Mouse (Mus musculus): ENCODE data around the gene Slc9b2.

Slc9b2 gene

GRCm38 (mm10) chr3:135307411-135308259, at the start of gene Slc9b2:
Gene Slc9b2 (plus strand): TSS chr3:135307700.
- DNase-seq (ENCODE audit: low read depth, low spot score): no peak

GRCm38 (mm10) chr3:135258919-135259318, 48.6 kb upstream of the Slc9b2 start:
- no peak for DNase-seq (ENCODE audit: low read depth, low spot score)

GRCm38 (mm10) chr3:135260233-135260632, 47.3 kb upstream of the Slc9b2 start:
- DNase-seq (ENCODE audit: low read depth, low spot score): no peak

GRCm38 (mm10) chr3:135268616-135269015, 38.9 kb upstream of the Slc9b2 start:
- DNase-seq (ENCODE audit: low read depth, low spot score): no peak

DNA sequence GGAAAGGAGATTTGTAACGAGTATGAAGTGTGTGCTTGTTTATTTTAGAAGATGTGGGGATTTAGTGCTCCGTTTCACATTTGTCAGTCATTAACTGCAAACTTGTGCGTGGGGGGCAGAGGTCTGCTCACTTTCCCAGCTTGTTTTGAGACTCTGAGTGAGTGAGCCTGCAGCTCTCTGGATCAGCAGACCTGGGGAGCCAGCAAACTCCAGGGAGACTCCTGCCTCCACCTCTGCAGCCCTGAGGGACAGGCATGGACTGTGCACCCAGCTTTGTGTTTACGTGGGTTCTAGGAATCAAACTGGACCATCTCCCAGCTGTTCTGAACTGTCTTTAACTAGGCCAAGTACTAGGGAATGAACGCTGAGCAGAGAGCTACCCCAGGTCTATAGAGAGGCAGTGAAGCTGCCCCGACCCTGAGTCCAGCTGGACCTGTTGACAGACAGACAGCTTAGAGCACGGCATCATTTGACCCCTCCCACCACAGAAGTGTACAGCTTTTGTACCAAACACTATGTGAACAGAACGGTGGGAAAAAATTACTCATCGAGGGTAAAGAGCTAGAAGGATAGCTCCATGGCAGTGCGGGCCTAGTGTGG, 38.0 kb upstream of the Slc9b2 start:
- no peak for DNase-seq (ENCODE audit: low read depth, low spot score)

DNA sequence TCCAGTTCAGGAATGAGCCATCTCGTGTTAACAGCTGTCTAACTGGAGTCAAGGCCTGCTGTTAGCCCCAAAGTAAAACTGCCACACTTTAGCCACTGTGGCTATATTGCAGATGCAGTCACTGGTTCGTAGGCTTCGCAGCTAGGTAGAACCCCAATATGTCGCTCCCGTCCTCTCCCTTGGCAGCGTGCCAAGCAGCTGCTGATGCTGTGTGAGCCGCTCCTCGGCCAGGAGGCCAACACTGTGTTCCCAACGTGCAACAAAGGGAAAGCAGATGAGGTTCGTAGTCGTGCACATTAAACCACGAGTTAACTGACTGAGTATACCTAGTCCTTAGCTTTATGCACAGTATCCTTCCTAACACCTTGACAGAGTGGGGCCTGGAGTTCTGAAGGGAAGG, 34.9 kb upstream of the Slc9b2 start:
- DNase-seq (ENCODE audit: low read depth, low spot score): no peak

GRCm38 (mm10) chr3:135273047-135273446, 34.5 kb upstream of the Slc9b2 start:
- no peak for DNase-seq (ENCODE audit: low read depth, low spot score)

- DNase-seq (ENCODE audit: low read depth, low spot score): no peak
These were observed 27.3 kb upstream of the Slc9b2 start for GRCm38 (mm10) chr3:135280160-135280559.

DNA sequence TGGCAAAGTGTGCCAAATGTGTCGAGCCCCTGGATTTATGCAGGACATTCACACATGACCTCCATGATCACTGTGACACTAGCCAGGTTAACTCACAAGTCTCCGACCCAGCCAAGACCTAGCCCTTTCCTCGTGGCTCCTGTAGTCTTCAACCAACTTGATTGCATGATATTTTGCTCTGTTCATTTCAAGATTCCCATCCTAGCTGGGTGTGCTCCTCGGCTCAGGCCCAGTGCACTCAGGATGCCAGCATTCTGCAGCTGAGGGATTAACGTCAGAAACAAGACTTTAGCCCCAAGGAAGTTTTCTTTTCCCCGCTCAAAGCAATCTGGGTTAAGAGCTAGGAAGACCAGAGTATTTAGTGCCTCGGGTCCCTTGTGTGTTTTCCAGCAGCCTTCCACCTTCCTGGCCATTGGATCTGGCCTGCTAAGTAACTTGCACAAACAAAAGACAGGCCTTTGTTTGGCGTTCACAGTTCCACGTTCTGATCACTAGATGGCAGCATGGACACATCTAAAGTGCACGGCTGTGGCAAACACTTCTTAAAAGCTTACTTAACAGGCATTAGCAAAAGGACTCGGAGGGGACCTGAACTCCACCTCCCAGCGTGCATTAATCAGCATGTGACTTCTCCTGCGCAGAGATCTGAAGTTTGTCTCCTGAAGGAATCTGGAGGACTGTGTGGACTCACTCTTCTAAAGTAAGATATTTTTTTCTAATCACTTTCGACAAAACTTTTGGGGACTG, 26.7 kb upstream of the Slc9b2 start, which contains the start of gene Bdh2:
TSS of gene Bdh2 (plus strand) at position 553 of the 747 bp plus-strand sequence.
- no peak for DNase-seq (ENCODE audit: low read depth, low spot score)

- no peak for DNase-seq (ENCODE audit: low read depth, low spot score)
These were observed 25.8 kb upstream of the Slc9b2 start for GRCm38 (mm10) chr3:135281701-135282100.

GRCm38 (mm10) chr3:135285256-135285655, 22.2 kb upstream of the Slc9b2 start:
- DNase-seq (ENCODE audit: low read depth, low spot score): no peak

GRCm38 (mm10) chr3:135285807-135286206, 21.7 kb upstream of the Slc9b2 start:
- DNase-seq (ENCODE audit: low read depth, low spot score): no peak

GRCm38 (mm10) chr3:135288138-135288750, 19.3 kb upstream of the Slc9b2 start:
- DNase-seq (ENCODE audit: low read depth, low spot score): no peak

GRCm38 (mm10) chr3:135289148-135289547, 18.4 kb upstream of the Slc9b2 start:
- DNase-seq (ENCODE audit: low read depth, low spot score): no peak

DNA sequence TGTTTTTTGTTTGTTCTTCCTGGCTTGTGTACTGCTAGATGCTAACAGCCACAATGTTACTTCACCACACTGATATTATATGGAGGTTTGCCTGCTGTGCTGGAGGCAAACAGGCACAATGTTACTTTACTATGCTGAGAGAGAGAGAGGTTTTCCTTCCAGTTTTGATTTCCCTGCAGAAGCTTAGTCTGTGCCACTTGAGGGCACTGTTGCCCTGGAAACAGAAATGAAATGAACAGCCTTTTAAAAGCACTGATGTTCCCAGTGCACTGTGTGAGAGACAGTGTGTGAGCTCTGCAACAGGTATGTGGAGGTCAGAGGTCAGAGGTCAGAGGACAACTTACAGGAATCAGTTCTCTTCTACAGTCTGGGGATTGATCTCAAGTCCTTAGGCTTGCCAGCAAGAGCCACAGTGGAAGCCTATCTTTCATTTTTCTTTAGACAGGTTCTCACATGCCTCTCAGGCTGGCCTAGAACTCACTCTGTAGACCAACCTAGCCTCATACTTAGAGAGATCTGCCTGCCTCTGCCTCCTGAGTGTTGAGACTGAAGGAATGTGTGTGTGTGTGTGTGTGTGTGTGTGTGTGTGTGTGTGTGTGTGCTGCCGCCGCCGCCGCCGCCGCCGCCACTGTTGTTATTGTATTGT, 17.1 kb upstream of the Slc9b2 start:
- no peak for DNase-seq (ENCODE audit: low read depth, low spot score)

- no peak for DNase-seq (ENCODE audit: low read depth, low spot score)
These were observed 13.8 kb upstream of the Slc9b2 start for GRCm38 (mm10) chr3:135293703-135294102.

DNA sequence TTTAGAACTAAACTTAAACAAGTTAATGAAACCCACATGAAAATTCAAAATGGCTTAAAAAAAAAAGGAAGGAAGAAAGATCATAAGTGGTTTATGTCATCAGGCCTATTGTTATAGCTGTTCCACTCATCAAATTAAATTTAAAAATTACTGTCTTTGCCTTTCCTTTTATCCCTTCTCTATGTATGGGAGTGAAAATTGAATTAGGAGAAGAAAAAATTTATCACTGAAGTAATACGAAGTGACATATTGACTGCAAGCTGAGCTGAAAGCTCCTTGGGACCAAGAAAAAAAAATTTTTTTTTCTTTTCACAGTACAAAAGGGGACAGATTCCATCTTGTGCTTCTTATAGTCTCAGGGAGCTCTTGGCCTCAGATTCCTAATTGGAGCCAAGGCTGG, 11.9 kb upstream of the Slc9b2 start:
- DNase-seq (ENCODE audit: low read depth, low spot score): no peak

- DNase-seq (ENCODE audit: low read depth, low spot score): no peak
These were observed 8.9 kb upstream of the Slc9b2 start for GRCm38 (mm10) chr3:135298560-135298959.

GRCm38 (mm10) chr3:135300081-135300480, 7.4 kb upstream of the Slc9b2 start:
- DNase-seq (ENCODE audit: low read depth, low spot score): no peak

GRCm38 (mm10) chr3:135304060-135304459, 3.4 kb upstream of the Slc9b2 start:
- no peak for DNase-seq (ENCODE audit: low read depth, low spot score)

GRCm38 (mm10) chr3:135304566-135304965, 2.9 kb upstream of the Slc9b2 start:
- DNase-seq (ENCODE audit: low read depth, low spot score): no peak

Data from c-Kit-negative CD71-positive TER-119-positive erythroid progenitor cells, embryonic 14.5 days (primary cell).